Mouse (Mus musculus): ENCODE measurements around the gene Bbs9. TPM values are rescaled to one million over a fixed set of nuclear protein-coding genes. Genes with fewer than 3 reads are reported as not detected.
"Not testable (repeated sequence)": the region's sequence is repeated elsewhere in the genome, so short reads cannot be mapped to it uniquely, and the experiment has no call there.

Bbs9 gene
- total RNA-seq, 2 experiments from 2014 or later: 12.9 to 14.0 TPM

GRCm38 (mm10) chr9:22849212-22849611 is 373.7 kb downstream of the Bbs9 start:
- no peak for DNase-seq

DNA sequence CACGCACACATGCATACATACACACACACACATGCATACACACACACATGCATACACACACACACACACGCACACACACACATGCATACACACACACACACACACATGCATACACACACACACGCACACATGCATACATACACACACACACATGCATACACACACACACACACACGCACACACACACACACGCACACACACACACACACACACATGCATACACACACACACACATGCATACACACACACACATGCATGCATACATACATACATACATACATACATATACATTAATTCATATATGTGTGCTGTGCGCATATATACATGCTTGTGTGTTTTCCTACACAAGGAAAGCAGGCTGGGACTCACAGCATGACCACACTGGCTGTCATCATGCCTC is 393.6 kb downstream of the Bbs9 start:
- DNase-seq: not testable (repeated sequence)

GRCm38 (mm10) chr9:22870661-22871060 is 395.1 kb downstream of the Bbs9 start:
- no peak for DNase-seq

DNA sequence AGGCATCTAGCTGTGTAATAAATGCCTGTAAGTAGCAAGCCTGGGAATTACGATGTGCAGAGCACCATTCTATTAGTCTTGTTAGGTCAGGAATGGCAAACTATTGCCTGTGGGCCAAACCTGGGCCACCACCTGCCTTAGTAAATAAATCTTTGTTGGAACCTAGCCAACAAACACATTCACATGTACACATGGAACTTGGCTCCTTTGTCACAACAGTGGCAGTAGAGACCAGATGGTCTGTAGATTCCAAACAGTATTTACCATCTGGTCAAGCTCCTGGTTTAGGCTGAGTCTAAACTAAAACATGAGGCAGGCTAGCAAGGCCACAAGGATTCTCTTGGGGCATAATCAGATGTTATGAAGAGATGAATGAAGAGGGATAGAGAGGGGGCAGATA is 399.7 kb downstream of the Bbs9 start:
- DNase-seq: no peak

DNA sequence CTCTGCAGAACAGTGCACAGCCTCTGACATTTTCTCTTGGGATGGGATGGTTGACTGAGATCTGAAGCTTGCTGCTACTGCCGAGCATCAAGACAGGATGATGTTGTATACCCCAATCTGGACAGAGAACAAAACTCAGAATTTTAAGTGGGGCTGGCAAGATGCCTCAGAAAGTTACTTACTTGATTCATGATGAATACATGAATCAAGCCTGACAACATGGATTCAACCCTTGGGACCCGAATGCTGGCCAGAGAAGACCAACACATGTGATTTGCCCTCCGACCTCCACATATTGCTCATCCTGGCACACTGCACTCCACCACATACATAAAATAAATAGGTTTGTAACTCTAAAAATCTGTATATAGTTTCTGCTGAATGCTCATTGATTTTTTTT is 403.8 kb downstream of the Bbs9 start:
- DNase-seq: no peak

- peak; percentile 28 to 50 for DNase-seq
Measured at GRCm38 (mm10) chr9:22886351-22886750, 410.8 kb downstream of the Bbs9 start.

DNA sequence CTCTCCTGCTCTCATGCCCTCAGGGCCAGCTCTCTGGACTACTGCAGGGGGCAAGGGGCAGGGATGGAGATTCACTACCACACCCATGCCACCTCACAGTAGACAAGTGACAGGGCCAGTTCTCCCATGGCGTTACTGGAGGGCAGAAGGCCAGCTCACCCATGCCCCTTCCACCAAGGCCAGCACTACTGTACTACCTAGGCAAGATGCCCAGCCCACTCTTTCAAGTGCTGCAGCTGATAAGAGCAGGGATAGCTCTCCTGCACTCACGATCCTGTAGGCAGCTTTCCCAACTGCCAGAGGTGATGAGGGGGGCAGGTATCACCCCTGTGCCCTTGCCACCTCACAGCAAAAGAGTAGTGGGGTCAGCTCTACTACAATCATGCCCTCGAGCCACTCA is 429.9 kb downstream of the Bbs9 start:
- DNase-seq: peak; percentile 57 to 61

- no peak for DNase-seq
Measured at GRCm38 (mm10) chr9:22916808-22917207, 441.3 kb downstream of the Bbs9 start.

- DNase-seq: no peak
Measured at GRCm38 (mm10) chr9:22935645-22936044, 460.1 kb downstream of the Bbs9 start.

Other genes starting within 250 kb of the Bbs9 start
- gene Zfp599, start 215.8 kb upstream of the Bbs9 start, total RNA-seq (2021): under 1 TPM; 0.15 to 0.21 TPM
- 1 to 10 TPM; 4.7 to 5.5 TPM for gene Zfp810, start 168.1 kb upstream of the Bbs9 start, total RNA-seq (2021)
- gene Anln, start 86.5 kb upstream of the Bbs9 start, total RNA-seq (2021): 1 to 10 TPM; 1.6 TPM
- under 1 TPM; 0.30 to 0.31 TPM for gene 9530077C05Rik, start 64.2 kb upstream of the Bbs9 start, total RNA-seq (2021)
- not detected for gene Gm17545, start 21.4 kb upstream of the Bbs9 start, total RNA-seq (2021)
- gene Rp9, start 6.0 kb upstream of the Bbs9 start, total RNA-seq (2021): 10 to 100 TPM; 39.2 to 39.6 TPM